ENCODE assay signal across 8 mouse cellular contexts in the genomic region with DNA sequence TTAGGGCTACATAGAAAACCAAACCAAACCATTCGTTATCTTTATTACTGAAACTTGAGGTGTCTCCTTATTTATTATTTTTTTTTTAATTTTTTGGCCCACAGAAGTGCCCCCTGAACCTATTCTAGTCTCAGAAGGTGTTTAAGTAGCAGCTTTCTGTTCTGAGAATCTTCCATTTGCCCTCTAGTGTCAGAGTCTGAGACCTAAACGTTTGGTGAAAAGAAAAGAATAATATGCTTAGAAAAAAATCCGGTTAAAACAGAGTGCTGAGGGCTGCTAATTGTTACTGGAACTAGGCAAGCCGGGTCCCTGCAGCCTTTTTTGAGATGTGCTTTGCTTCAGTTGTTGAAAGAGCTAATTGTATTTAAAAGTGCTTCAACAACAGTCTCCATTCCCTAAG. TPM values are rescaled to one million over a fixed set of nuclear protein-coding genes. Genes with fewer than 3 reads are reported as not detected.
DNase-seq lines count a peak whose midpoint lies in the region; ATAC-seq lines count a peak whose summit lies in the region.

No protein-coding gene starts in this region.

- no peaks in the 10 kb centered on the region for H3K36me3 ChIP-seq in lung, embryonic 15.5 days
- no peaks in the 10 kb centered on the region for H3K36me3 ChIP-seq in embryonic facial prominence, embryonic 11.5 days (replicated peaks; ENCODE audit: control insufficient read depth, insufficient read depth, low read depth, low read length)
- no peaks in the 10 kb centered on the region for H3K36me3 ChIP-seq in limb, embryonic 13.5 days

- peak overlapping the region; percentile 51; the same call in 1 of the 2 replicates for H3K4me3 ChIP-seq in lung, embryonic 15.5 days
- H3K4me3 ChIP-seq in embryonic facial prominence, embryonic 11.5 days (ENCODE audit: low read depth, low read length) = no peak overlapping the region
- peak overlapping the region; percentile 50 for H3K4me3 ChIP-seq in limb, embryonic 13.5 days

- ATAC-seq in lung, embryonic 15.5 days (ENCODE audit: borderline replicate concordance, extremely low read depth, low FRiP score, low TSS enrichment) = no peak
- no peak for ATAC-seq in embryonic facial prominence, embryonic 11.5 days (replicated peaks; ENCODE audit: insufficient number of reproducible peaks, low FRiP score, low TSS enrichment, low read depth)
- ATAC-seq in limb, embryonic 13.5 days (ENCODE audit: low FRiP score, low read depth) = no peak

- no peak overlapping the region for H3K27ac ChIP-seq in lung, embryonic 15.5 days
- no peak overlapping the region for H3K27ac ChIP-seq in embryonic facial prominence, embryonic 11.5 days (replicated peaks; ENCODE audit: low read depth, low read length)
- no peak overlapping the region for H3K27ac ChIP-seq in limb, embryonic 13.5 days

- H3K4me2 ChIP-seq in lung, embryonic 15.5 days = peak overlapping the region; percentile 53
- H3K4me2 ChIP-seq in embryonic facial prominence, embryonic 11.5 days (ENCODE audit: low read depth, low read length) = no peak overlapping the region
- H3K4me2 ChIP-seq in limb, embryonic 13.5 days (replicated peaks) = peak overlapping the region; percentile 54

- no peaks in the 10 kb centered on the region for H3K4me1 ChIP-seq in lung, embryonic 15.5 days
- no peaks in the 10 kb centered on the region for H3K4me1 ChIP-seq in embryonic facial prominence, embryonic 11.5 days (ENCODE audit: control insufficient read depth, insufficient read depth, low read length)
- no peaks in the 10 kb centered on the region for H3K4me1 ChIP-seq in limb, embryonic 13.5 days

- no peaks in the 10 kb centered on the region for H3K27me3 ChIP-seq in lung, embryonic 15.5 days
- H3K27me3 ChIP-seq in embryonic facial prominence, embryonic 11.5 days (ENCODE audit: control insufficient read depth, insufficient read depth, low read length) = no peaks in the 10 kb centered on the region
- H3K27me3 ChIP-seq in limb, embryonic 13.5 days = no peaks in the 10 kb centered on the region

- no peak for DNase-seq in lung, postnatal 10 days
- DNase-seq in embryonic facial prominence, embryonic 11.5 days (ENCODE audit: low spot score) = peak; percentile 22
- peak; percentile 4 for DNase-seq in retina, postnatal 1 day
- no peak for DNase-seq in layer of hippocampus, adult 11-12 months (ENCODE audit: low spot score)
- no peak for DNase-seq in frontal cortex, postnatal 14 days (ENCODE audit: low spot score in 2 of 2)
- no peak for DNase-seq in ovary, adult 18-20 months (ENCODE audit: low spot score)

- 35% methylated on average over 4 of the region's 4 CpGs for WGBS in lung, embryonic 15.5 days
- WGBS in embryonic facial prominence, embryonic 11.5 days = 31% methylated on average over 4 of the region's 4 CpGs
- WGBS in limb, embryonic 13.5 days = 25% methylated on average over 4 of the region's 4 CpGs

- no peaks in the 10 kb centered on the region for H3K9me3 ChIP-seq in lung, embryonic 15.5 days
- H3K9me3 ChIP-seq in embryonic facial prominence, embryonic 11.5 days (replicated peaks; ENCODE audit: control insufficient read depth, low read length) = no peaks in the 10 kb centered on the region
- H3K9me3 ChIP-seq in limb, embryonic 13.5 days = no peaks in the 10 kb centered on the region

- no peak overlapping the region for H3K9ac ChIP-seq in lung, embryonic 15.5 days
- H3K9ac ChIP-seq in embryonic facial prominence, embryonic 11.5 days (replicated peaks; ENCODE audit: low read length) = no peak overlapping the region
- H3K9ac ChIP-seq in limb, embryonic 13.5 days = no peak overlapping the region

RNA-seq across cellular contexts. Expression of a gene that starts 1.0 kb away (rescaled TPM):
- 27.6 and 30.7 TPM in 2 replicates for polyA plus RNA-seq in lung, embryonic 15.5 days (2015; fragmentation: Nextera tagmentation; extraction: Ambion mirVana)
- 19.2 and 28.6 TPM in 2 replicates for polyA plus RNA-seq in embryonic facial prominence, embryonic 11.5 days (2014; fragmentation: Nextera tagmentation; extraction: Ambion mirVana)
- 19.3 and 22.5 TPM in 2 replicates for polyA plus RNA-seq in limb, embryonic 13.5 days (2015; fragmentation: Nextera tagmentation; extraction: Ambion mirVana)

Comparison
In these comparisons a context has a peak if more than half of its experiments do, and no peak if none do; other contexts are left out.
1. DNase-seq: peak in embryonic facial prominence, embryonic 11.5 days (single experiment) and retina, postnatal 1 day (single experiment); none in lung, postnatal 10 days (single experiment), layer of hippocampus, adult 11-12 months (single experiment), frontal cortex, postnatal 14 days (0 of 2) and ovary, adult 18-20 months (single experiment).